Mouse (Mus musculus): ENCODE measurements around the gene Fbf1.

- no peak for TF ChIP-seq CTCF (IDR thresholded peaks at IDR 0.05; ENCODE audit: borderline replicate concordance, extremely low read depth, insufficient read depth, insufficient read length)
- TF ChIP-seq POLR2A (IDR thresholded peaks at IDR 0.05; ENCODE audit: borderline replicate concordance, extremely low read depth, insufficient read depth, insufficient read length, poor library complexity, severe bottlenecking) = no peak
These were observed 6.9 kb upstream of the Fbf1 start for GRCm38 (mm10) chr11:116174775-116175448.

Data from brain, embryonic 14.5 days (tissue).